Mouse (Mus musculus): ENCODE data around the gene Scd2. TPM values are rescaled to one million over a fixed set of nuclear protein-coding genes. Genes with fewer than 3 reads are reported as not detected.
A peak's percentile ranks its signal among the peaks of the same experiment; 100 is the strongest.
"Not testable (repeated sequence)": the region's sequence is repeated elsewhere in the genome, so short reads cannot be mapped to it uniquely, and the experiment has no call there.

Scd2 gene
- total RNA-seq, 2 experiments from 2014 or later: 55.2 to 56.7 TPM

GRCm38 (mm10) chr19:44313066-44313465 is 19.6 kb downstream of the Scd2 start:
- DNase-seq: no peak

GRCm38 (mm10) chr19:44314327-44314759 is 20.9 kb downstream of the Scd2 start:
- peak; percentile 80 for DNase-seq

- DNase-seq: peak; percentile 36
Observed at GRCm38 (mm10) chr19:44314871-44315414, 21.5 kb downstream of the Scd2 start.

GRCm38 (mm10) chr19:44316752-44317315 is 23.4 kb downstream of the Scd2 start:
- DNase-seq: no peak

- no peak for DNase-seq
Observed at GRCm38 (mm10) chr19:44317391-44317790, 23.9 kb downstream of the Scd2 start.

DNA sequence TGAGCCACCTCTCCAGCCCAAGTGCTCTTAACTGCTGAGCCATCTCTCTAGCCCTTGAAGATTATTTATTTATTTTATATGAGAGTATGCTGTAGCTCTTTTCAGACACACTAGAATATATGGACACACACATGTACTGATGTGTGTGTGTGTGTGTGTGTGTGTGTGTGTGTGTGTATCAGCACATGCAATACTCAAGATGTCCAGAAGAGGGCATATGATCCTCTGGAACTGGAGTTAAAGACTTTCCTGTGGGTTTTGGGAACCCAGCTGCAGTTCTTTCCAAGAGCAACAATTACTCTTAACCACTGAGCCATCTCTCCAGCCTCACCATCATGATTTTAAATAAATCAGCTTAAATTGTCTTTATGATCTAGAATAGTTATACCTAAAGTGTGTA is 25.1 kb downstream of the Scd2 start:
- no peak for DNase-seq

GRCm38 (mm10) chr19:44320316-44320715 is 26.8 kb downstream of the Scd2 start:
- no peak for DNase-seq

GRCm38 (mm10) chr19:44321201-44321600 is 27.7 kb downstream of the Scd2 start:
- DNase-seq: no peak

- DNase-seq: no peak
Observed at GRCm38 (mm10) chr19:44321631-44322030, 28.2 kb downstream of the Scd2 start.

- no peak for DNase-seq
Observed at GRCm38 (mm10) chr19:44329566-44329965, 36.1 kb downstream of the Scd2 start.

- not testable (repeated sequence) for DNase-seq
Observed at GRCm38 (mm10) chr19:44331128-44331527, 37.7 kb downstream of the Scd2 start.

GRCm38 (mm10) chr19:44331911-44332310 is 38.4 kb downstream of the Scd2 start:
- no peak for DNase-seq

DNA sequence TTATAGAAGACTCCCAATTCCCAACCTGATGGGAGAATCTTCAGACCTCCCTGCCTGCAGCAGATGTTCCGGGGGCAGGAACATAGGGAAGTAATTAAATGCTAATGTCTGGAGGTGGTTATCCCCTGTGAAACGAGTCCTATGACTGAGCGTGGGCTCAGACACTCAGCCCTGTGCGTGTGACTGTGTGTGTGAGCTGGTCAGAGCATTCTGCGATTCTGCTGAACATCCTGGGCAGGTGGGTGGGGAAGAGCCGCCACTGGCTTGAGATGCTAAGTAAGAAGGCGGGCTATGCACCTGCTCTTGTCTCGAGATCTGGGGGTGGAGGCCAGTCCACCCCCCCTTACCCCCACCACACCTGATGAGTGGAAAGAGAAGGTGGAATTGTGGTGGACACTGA is 38.9 kb downstream of the Scd2 start:
- DNase-seq: no peak

- DNase-seq: no peak
Observed at GRCm38 (mm10) chr19:44332833-44333623, 39.6 kb downstream of the Scd2 start, which contains the start of gene Scd4. Scd4 (plus strand) TSS chr19:44333092.

GRCm38 (mm10) chr19:44333991-44334390 is 40.5 kb downstream of the Scd2 start:
- no peak for DNase-seq

- no peak for DNase-seq
Observed at GRCm38 (mm10) chr19:44335876-44336662, 42.6 kb downstream of the Scd2 start.

DNA sequence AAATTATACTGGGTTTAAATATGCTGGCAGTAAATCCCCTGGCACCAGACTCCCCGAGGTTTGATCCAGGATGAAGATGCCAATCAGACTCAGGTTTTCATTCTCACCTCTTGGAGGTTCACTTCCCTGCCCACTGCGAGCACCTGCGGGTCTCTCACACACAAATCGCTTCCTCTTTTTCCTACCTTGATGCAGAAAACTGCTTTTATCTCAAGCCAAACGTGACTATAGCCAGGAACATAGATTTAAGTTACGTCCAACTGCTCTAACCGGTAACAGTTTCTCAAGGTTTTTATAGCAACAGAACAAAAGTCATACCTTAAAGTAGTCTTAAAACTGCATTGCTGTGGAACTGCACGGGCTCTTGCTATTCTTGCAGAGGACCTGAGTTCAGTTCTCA is 56.2 kb downstream of the Scd2 start:
- DNase-seq: no peak

- DNase-seq: no peak
Observed at GRCm38 (mm10) chr19:44351756-44352155, 58.3 kb downstream of the Scd2 start.

Data from gastrocnemius, postnatal 10 days (tissue).